Mouse (Mus musculus): ENCODE results near the gene Maml2. TPM values are rescaled to one million over a fixed set of nuclear protein-coding genes. Genes with fewer than 3 reads are reported as not detected.

The Maml2 gene
- polyA plus RNA-seq, 1 experiment from 2014 or later = 4.3 TPM

DNA sequence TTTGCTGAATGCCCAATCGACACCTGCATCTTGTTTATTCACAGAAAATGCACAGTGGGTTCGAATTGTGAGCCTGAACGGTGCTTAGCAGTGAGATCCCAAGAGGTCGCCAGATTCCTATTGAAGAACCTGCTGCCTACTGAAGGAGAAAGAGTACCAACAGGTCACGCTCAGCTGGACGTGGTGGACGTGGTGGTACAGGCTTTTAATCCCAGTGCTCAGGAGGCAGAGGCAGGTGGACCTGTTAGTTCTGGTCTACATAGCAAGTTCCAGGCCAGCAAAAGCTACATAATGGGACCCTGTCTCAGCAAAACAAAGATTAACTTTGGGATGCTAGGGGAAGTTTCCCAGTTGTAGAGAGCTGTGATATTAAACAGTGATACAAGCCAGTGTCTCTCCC is 170.0 kb downstream of the Maml2 start:
- Histone ChIP-seq H3K9me3 (ENCODE audit: control insufficient read depth, low read length) (no peaks in the 10 kb centered on the region), H3K9ac (ENCODE audit: low read length) (no peak overlapping the region), H3K27ac (replicated peaks) (0 out of 2 replicates have a peak overlapping the region, but pooled peaks have one; percentile 4), H3K36me3 (ENCODE audit: control insufficient read depth, insufficient read depth, low read length) (no peaks in the 10 kb centered on the region), H3K4me2 (replicated peaks; ENCODE audit: low read depth) (no peak overlapping the region), H3K4me3 (ENCODE audit: low read depth, low read length) (no peak overlapping the region), H3K27me3 (ENCODE audit: control insufficient read depth, insufficient read depth, low read length) (no peaks in the 10 kb centered on the region), H3K4me1 (replicated peaks; ENCODE audit: control insufficient read depth, insufficient read depth) (0 out of 2 replicates have a peak, but pooled peaks cover 4% of the 10 kb centered on the region)
- DNase-seq (ENCODE audit: low spot score) (no peak), ATAC-seq (ENCODE audit: low FRiP score, low TSS enrichment) (no peak)
- 77% methylated on average over 7 of the region's 7 CpGs for WGBS
- TF ChIP-seq CTCF (IDR thresholded peaks at IDR 0.05; ENCODE audit: low read depth) (no peak), EP300 (optimal IDR thresholded peaks at IDR 0.05) (no peak)

DNA sequence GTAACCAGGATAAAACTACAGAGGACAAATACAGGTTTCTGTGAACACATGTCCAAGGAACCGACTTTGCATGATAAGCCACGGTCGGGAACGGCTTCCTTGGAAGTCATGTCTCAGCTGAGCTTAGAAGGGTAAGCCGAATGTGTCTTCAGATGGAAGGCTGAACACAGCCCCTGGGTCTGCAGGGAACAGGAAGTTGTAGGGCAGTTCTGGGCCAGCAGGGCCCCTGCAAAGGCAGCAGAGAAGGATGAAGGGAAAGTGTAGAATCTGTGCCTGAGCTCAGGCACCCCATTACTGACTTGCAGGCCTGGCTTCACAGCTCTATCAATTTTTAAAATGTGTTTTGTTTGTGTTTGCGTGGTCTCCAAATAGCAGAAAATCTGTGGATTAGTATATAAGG is 171.0 kb downstream of the Maml2 start:
- Histone ChIP-seq H3K36me3 (ENCODE audit: control insufficient read depth, insufficient read depth, low read length) (no peaks in the 10 kb centered on the region), H3K4me2 (replicated peaks; ENCODE audit: low read depth) (no peak overlapping the region), H3K27me3 (ENCODE audit: control insufficient read depth, insufficient read depth, low read length) (no peaks in the 10 kb centered on the region), H3K4me1 (replicated peaks; ENCODE audit: control insufficient read depth, insufficient read depth) (0 out of 2 replicates have a peak, but pooled peaks cover 4% of the 10 kb centered on the region), H3K27ac (replicated peaks) (no peak overlapping the region), H3K9me3 (ENCODE audit: control insufficient read depth, low read length) (no peaks in the 10 kb centered on the region), H3K9ac (ENCODE audit: low read length) (no peak overlapping the region), H3K4me3 (ENCODE audit: low read depth, low read length) (no peak overlapping the region)
- no peak; the same call in 1 of the 2 replicates for TF ChIP-seq CTCF (IDR thresholded peaks at IDR 0.05; ENCODE audit: low read depth)
- 61% methylated on average over 6 of the region's 6 CpGs for WGBS
- ATAC-seq (ENCODE audit: low FRiP score, low TSS enrichment) (no peak), DNase-seq (ENCODE audit: low spot score) (no peak)

GRCm38 (mm10) chr9:13470013-13470412 is 172.3 kb downstream of the Maml2 start:
- H3K27me3 ChIP-seq (ENCODE audit: control insufficient read depth, insufficient read depth, low read length) = no peaks in the 10 kb centered on the region
- H3K4me2 ChIP-seq (replicated peaks; ENCODE audit: low read depth) = no peak overlapping the region
- 0 out of 2 replicates have a peak, but pooled peaks cover 4% of the 10 kb centered on the region for H3K4me1 ChIP-seq (replicated peaks; ENCODE audit: control insufficient read depth, insufficient read depth)
- ATAC-seq (ENCODE audit: low FRiP score, low TSS enrichment) (no peak), DNase-seq (ENCODE audit: low spot score) (no peak)
- no peaks in the 10 kb centered on the region for H3K36me3 ChIP-seq (ENCODE audit: control insufficient read depth, insufficient read depth, low read length)
- 58% methylated on average over 7 of the region's 7 CpGs for WGBS
- H3K9ac ChIP-seq (ENCODE audit: low read length) = no peak overlapping the region
- TF ChIP-seq EP300 (optimal IDR thresholded peaks at IDR 0.05) = no peak
- TF ChIP-seq CTCF (IDR thresholded peaks at IDR 0.05; ENCODE audit: low read depth) = no peak
- no peak overlapping the region for H3K4me3 ChIP-seq (ENCODE audit: low read depth, low read length)
- H3K9me3 ChIP-seq (ENCODE audit: control insufficient read depth, low read length) = no peaks in the 10 kb centered on the region
- H3K27ac ChIP-seq (replicated peaks) = no peak overlapping the region

- ATAC-seq (ENCODE audit: low FRiP score, low TSS enrichment) (no peak), DNase-seq (ENCODE audit: low spot score) (no peak)
- WGBS = 87% methylated on average over 5 of the region's 5 CpGs
- no peaks in the 10 kb centered on the region for H3K36me3 ChIP-seq (ENCODE audit: control insufficient read depth, insufficient read depth, low read length)
- H3K27me3 ChIP-seq (ENCODE audit: control insufficient read depth, insufficient read depth, low read length) = no peaks in the 10 kb centered on the region
- H3K4me3 ChIP-seq (ENCODE audit: low read depth, low read length) = no peak overlapping the region
- TF ChIP-seq CTCF (IDR thresholded peaks at IDR 0.05; ENCODE audit: low read depth) = no peak
- no peak for TF ChIP-seq EP300 (optimal IDR thresholded peaks at IDR 0.05)
- H3K4me1 ChIP-seq (replicated peaks; ENCODE audit: control insufficient read depth, insufficient read depth) = no peaks in the 10 kb centered on the region
- H3K9me3 ChIP-seq (ENCODE audit: control insufficient read depth, low read length) = no peaks in the 10 kb centered on the region
- no peak overlapping the region for H3K9ac ChIP-seq (ENCODE audit: low read length)
- H3K4me2 ChIP-seq (replicated peaks; ENCODE audit: low read depth) = no peak overlapping the region
- H3K27ac ChIP-seq (replicated peaks) = no peak overlapping the region
Measured at GRCm38 (mm10) chr9:13474951-13475350, 177.2 kb downstream of the Maml2 start.

- TF ChIP-seq EP300 (optimal IDR thresholded peaks at IDR 0.05) (no peak), CTCF (IDR thresholded peaks at IDR 0.05; ENCODE audit: low read depth) (no peak)
- Histone ChIP-seq H3K9me3 (ENCODE audit: control insufficient read depth, low read length) (no peaks in the 10 kb centered on the region), H3K4me2 (replicated peaks; ENCODE audit: low read depth) (no peak overlapping the region), H3K36me3 (ENCODE audit: control insufficient read depth, insufficient read depth, low read length) (no peaks in the 10 kb centered on the region), H3K4me3 (ENCODE audit: low read depth, low read length) (no peak overlapping the region), H3K4me1 (replicated peaks; ENCODE audit: control insufficient read depth, insufficient read depth) (peaks cover 6% of the 10 kb centered on the region), H3K27me3 (ENCODE audit: control insufficient read depth, insufficient read depth, low read length) (no peaks in the 10 kb centered on the region), H3K27ac (replicated peaks) (no peak overlapping the region), H3K9ac (ENCODE audit: low read length) (no peak overlapping the region)
- no peak for ATAC-seq (ENCODE audit: low FRiP score, low TSS enrichment)
- DNase-seq (ENCODE audit: low spot score) = no peak
- WGBS = 42% methylated on average over 4 of the region's 4 CpGs
Measured at GRCm38 (mm10) chr9:13479275-13479674, 181.5 kb downstream of the Maml2 start.

DNA sequence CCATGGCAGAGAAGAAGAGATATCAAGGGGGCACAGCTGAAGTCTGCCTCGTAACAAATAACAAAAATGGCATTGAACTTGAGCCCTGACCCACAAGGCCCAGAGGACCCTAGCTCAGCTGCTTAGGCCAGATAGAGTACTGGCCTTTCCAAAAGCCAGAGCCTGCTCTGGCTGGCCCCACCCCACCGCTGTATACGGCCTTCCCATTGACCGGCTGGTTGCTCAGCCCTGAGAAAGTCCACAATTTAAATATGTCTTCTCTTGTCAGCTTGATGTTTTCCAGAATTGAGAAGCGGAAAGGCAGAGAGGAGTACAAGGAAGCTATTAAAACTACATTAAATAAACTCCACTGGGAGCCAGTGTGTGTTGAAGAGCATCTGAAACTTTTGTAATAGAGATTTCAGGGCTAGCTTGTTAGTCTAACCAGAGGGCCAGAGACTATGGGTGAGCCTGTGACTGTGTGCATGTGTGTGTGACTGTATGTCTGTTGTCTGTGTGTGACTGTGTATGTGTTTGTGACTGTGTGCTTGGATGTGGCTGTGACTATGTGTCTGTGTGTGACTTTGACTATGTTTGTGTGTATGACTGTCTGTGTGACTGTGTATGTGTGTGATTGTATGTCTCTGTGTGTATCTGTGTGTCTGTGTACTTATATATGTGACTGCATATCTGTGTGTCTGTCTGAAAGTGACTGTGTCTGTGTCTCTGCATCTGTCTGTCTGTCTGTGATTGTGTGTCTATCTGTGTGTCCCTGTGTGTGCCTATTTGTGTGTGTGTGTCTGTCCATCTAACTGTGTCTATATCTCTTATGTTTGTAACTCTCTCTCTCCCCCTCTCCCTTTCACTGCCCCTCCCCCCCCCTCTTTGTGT is 185.7 kb downstream of the Maml2 start:
- Histone ChIP-seq H3K27ac (replicated peaks) (peak overlapping the region; percentile 40), H3K9ac (ENCODE audit: low read length) (no peak overlapping the region), H3K4me2 (replicated peaks; ENCODE audit: low read depth) (no peak overlapping the region), H3K27me3 (ENCODE audit: control insufficient read depth, insufficient read depth, low read length) (no peaks in the 10 kb centered on the region), H3K9me3 (ENCODE audit: control insufficient read depth, low read length) (no peaks in the 10 kb centered on the region), H3K36me3 (ENCODE audit: control insufficient read depth, insufficient read depth, low read length) (no peaks in the 10 kb centered on the region), H3K4me1 (replicated peaks; ENCODE audit: control insufficient read depth, insufficient read depth) (peaks cover 8% of the 10 kb centered on the region), H3K4me3 (ENCODE audit: low read depth, low read length) (no peak overlapping the region)
- WGBS = 24% methylated on average over 5 of the region's 5 CpGs
- TF ChIP-seq CTCF (IDR thresholded peaks at IDR 0.05; ENCODE audit: low read depth) = no peak
- no peak for TF ChIP-seq EP300 (optimal IDR thresholded peaks at IDR 0.05)
- DNase-seq (ENCODE audit: low spot score) = peak; percentile 19
- peak; percentile 70 for ATAC-seq (ENCODE audit: low FRiP score, low TSS enrichment)

Data from stomach, postnatal 0 days (tissue).